8 mouse cellular contexts compared by ENCODE assay signal in the genomic region with DNA sequence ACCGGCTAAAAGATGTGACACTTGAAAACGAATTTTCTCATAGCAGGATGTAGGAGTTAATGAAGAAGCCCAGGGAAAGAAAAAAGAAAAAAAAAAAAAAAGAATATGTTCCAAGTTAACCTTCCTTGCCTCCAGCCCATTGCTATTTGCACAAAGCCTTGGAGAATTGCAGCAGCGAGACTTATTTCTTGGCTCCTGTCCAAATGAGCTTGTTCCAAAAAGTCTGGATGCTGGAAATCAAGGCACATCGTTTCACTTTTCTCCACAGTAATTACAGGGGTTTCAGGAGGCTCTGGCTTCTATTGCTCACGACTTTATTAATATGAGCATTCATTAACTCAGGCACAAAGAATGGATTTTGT. TPM values are rescaled to one million over a fixed set of nuclear protein-coding genes. Genes with fewer than 3 reads are reported as not detected.
DNase-seq lines count a peak whose midpoint lies in the region; ATAC-seq and TF ChIP-seq lines count a peak whose summit lies in the region.

No protein-coding gene starts in this region.

- no peaks in the 10 kb centered on the region for H3K27me3 ChIP-seq in kidney, embryonic 16.5 days (ENCODE audit: insufficient read depth, low read length)
- H3K27me3 ChIP-seq in heart, embryonic 16.5 days (ENCODE audit: control insufficient read depth, insufficient read depth, low read length), result no peaks in the 10 kb centered on the region
- H3K27me3 ChIP-seq in liver, postnatal 0 days (ENCODE audit: insufficient read depth, low read length), result no peaks in the 10 kb centered on the region

- peak overlapping the region; percentile 77; the same call in 1 of the 2 replicates for H3K27ac ChIP-seq in kidney, embryonic 16.5 days (ENCODE audit: low read length)
- H3K27ac ChIP-seq in brown adipose tissue, adult 24 weeks (replicated peaks; ENCODE audit: low read depth, low read length), result peak overlapping the region; percentile 83
- H3K27ac ChIP-seq in heart, embryonic 16.5 days (ENCODE audit: low read length), result peak overlapping the region; percentile 83
- peak overlapping the region; percentile 94 for H3K27ac ChIP-seq in liver, postnatal 0 days (ENCODE audit: low read depth)

- no peak for TF ChIP-seq EP300 in liver, postnatal 0 days (IDR thresholded peaks at IDR 0.05; ENCODE audit: low read depth)

- peak overlapping the region; percentile 62 for H3K4me2 ChIP-seq in kidney, embryonic 16.5 days (replicated peaks; ENCODE audit: low read depth, low read length)
- peak overlapping the region; percentile 78 for H3K4me2 ChIP-seq in heart, embryonic 16.5 days (ENCODE audit: low read depth, low read length)
- H3K4me2 ChIP-seq in liver, postnatal 0 days (ENCODE audit: low read depth, low read length), result peak overlapping the region; percentile 82

- no peaks in the 10 kb centered on the region for H3K9me3 ChIP-seq in kidney, embryonic 16.5 days (ENCODE audit: low read length)
- peaks cover 4% of the 10 kb centered on the region; the same call in 1 of the 2 replicates for H3K9me3 ChIP-seq in heart, embryonic 16.5 days (replicated peaks; ENCODE audit: control insufficient read depth, low read length)
- no peaks in the 10 kb centered on the region for H3K9me3 ChIP-seq in liver, postnatal 0 days (ENCODE audit: low read length)

- 13% methylated on average over 5 of the region's 5 CpGs for whole genome bisulfite sequencing in kidney, embryonic 16.5 days
- 8% methylated on average over 5 of the region's 5 CpGs for WGBS in heart, embryonic 16.5 days
- WGBS in liver, postnatal 0 days (ENCODE audit: insufficient replicate concordance), result 11% methylated on average over 5 of the region's 5 CpGs

- H3K4me3 ChIP-seq in kidney, embryonic 16.5 days (ENCODE audit: low read length), result peak overlapping the region; percentile 82
- peak overlapping the region; percentile 85 for H3K4me3 ChIP-seq in brown adipose tissue, adult 24 weeks (ENCODE audit: insufficient read depth, low read depth, low read length)
- H3K4me3 ChIP-seq in heart, embryonic 16.5 days (ENCODE audit: low read length), result peak overlapping the region; percentile 90
- peak overlapping the region; percentile 75 for H3K4me3 ChIP-seq in liver, postnatal 0 days (ENCODE audit: low read depth, low read length)

- H3K36me3 ChIP-seq in kidney, embryonic 16.5 days (ENCODE audit: insufficient read depth, low read length), result no peaks in the 10 kb centered on the region
- no peaks in the 10 kb centered on the region for H3K36me3 ChIP-seq in heart, embryonic 16.5 days (ENCODE audit: control insufficient read depth, insufficient read depth)
- no peaks in the 10 kb centered on the region for H3K36me3 ChIP-seq in liver, postnatal 0 days (replicated peaks; ENCODE audit: insufficient read depth, low read length)

- ATAC-seq in kidney, embryonic 16.5 days (ENCODE audit: low FRiP score, low TSS enrichment), result no peak
- ATAC-seq in heart, embryonic 16.5 days (replicated peaks; ENCODE audit: extremely low read depth, insufficient read depth, low FRiP score), result no peak
- no peak for ATAC-seq in liver, postnatal 0 days

- peak overlapping the region; percentile 66; the same call in 1 of the 2 replicates for H3K9ac ChIP-seq in kidney, embryonic 16.5 days (replicated peaks; ENCODE audit: low read length)
- peak overlapping the region; percentile 74 for H3K9ac ChIP-seq in heart, embryonic 16.5 days (ENCODE audit: low read length)
- H3K9ac ChIP-seq in liver, postnatal 0 days (replicated peaks), result peak overlapping the region; percentile 83; the same call in 1 of the 2 replicates

- DNase-seq in kidney, adult 18-20 months, result no peak
- DNase-seq in liver, postnatal 0 days, result no peak
- DNase-seq in frontal cortex, postnatal 36 days (ENCODE audit: low spot score in 2 of 2), result no peak
- no peak for DNase-seq in thymus, postnatal 36 days
- no peak for DNase-seq in layer of hippocampus, postnatal 10 days (ENCODE audit: low spot score in 2 of 2)

- peaks cover 25% of the 10 kb centered on the region; the same call in 1 of the 2 replicates for H3K4me1 ChIP-seq in kidney, embryonic 16.5 days (ENCODE audit: insufficient read depth, low read length)
- peaks cover 9% of the 10 kb centered on the region for H3K4me1 ChIP-seq in brown adipose tissue, adult 24 weeks (ENCODE audit: control insufficient read depth, insufficient read depth, insufficient read length, low read length)
- H3K4me1 ChIP-seq in heart, embryonic 16.5 days (ENCODE audit: control insufficient read depth, insufficient read depth, low read length), result peaks cover 17% of the 10 kb centered on the region
- H3K4me1 ChIP-seq in liver, postnatal 0 days (ENCODE audit: insufficient read depth), result peaks cover 27% of the 10 kb centered on the region

- no peak for TF ChIP-seq CTCF in liver, postnatal 0 days (IDR thresholded peaks at IDR 0.05; ENCODE audit: low read depth)

RNA-seq across cellular contexts. Expression of a gene that starts 0.9 kb away (rescaled TPM):
- polyA plus RNA-seq in kidney, embryonic 16.5 days (2015; fragmentation: Nextera tagmentation; extraction: Ambion mirVana), result 8.1 and 9.5 TPM in 2 replicates
- polyA plus RNA-seq in brown adipose tissue, adult 24 weeks (2012; ENCODE audit: insufficient read depth, insufficient read length, missing spikeins), result 15.1 and 16.1 TPM in 2 replicates
- polyA plus RNA-seq in heart, embryonic 16.5 days (2015; fragmentation: Nextera tagmentation; extraction: Ambion mirVana), result 4.7 and 5.0 TPM in 2 replicates
- polyA plus RNA-seq in liver, postnatal 0 days (2015; fragmentation: Nextera tagmentation; extraction: Ambion mirVana), result 7.5 and 8.9 TPM in 2 replicates
- 10 to 100 TPM; 35.9 to 37.9 TPM for total RNA-seq in layer of hippocampus, postnatal 10 days (2021)
